Mouse (Mus musculus): Measurements from ENCODE around the gene Trpc2. TPM values are rescaled to one million over a fixed set of nuclear protein-coding genes. Genes with fewer than 3 reads are reported as not detected.

Trpc2 gene
- 0.06 TPM in 1 of 2 replicates, not detected in the other for polyA plus RNA-seq (2012; rRNA removed)

GRCm38 (mm10) chr7:102082816-102083215 lies at the start of gene Trpc2:
Trpc2 (plus strand) TSS chr7:102083116.

GRCm38 (mm10) chr7:102065046-102065891 lies 17.6 kb upstream of the Trpc2 start, which contains the start of the genes Rnf121, Xndc1 and Xntrpc:
Rnf121 (minus strand) TSS chr7:102065469.
Xndc1 (plus strand) TSS chr7:102065511.
Xntrpc (plus strand) TSS chr7:102065713.

DNA sequence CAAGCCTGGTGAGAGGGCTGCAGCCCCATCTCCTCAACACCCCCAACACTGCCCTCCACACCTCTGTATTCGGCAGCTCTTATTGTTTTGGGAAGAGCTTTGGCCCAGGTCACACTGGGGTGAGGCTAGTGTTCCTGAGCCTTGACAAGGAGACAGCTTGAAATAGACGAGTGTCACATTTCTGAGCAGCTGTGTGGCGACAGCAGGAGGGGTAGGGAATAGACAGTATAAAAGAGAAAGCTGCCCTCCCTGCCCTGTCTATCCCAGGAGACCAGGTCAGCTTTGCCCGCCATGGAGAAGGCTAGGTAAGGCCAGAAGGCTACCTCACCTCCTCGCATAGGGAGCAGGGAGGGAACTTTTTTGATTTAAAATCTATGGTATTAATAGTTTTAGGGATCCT lies 18.6 kb downstream of the Trpc2 start, which contains the start of gene Art1:
Art1 (plus strand) TSS at position 257 of the 400 bp plus-strand sequence.

GRCm38 (mm10) chr7:102109171-102109570 lies 26.3 kb downstream of the Trpc2 start, which contains the start of gene Art5:
Art5 (minus strand) TSS chr7:102109489.

DNA sequence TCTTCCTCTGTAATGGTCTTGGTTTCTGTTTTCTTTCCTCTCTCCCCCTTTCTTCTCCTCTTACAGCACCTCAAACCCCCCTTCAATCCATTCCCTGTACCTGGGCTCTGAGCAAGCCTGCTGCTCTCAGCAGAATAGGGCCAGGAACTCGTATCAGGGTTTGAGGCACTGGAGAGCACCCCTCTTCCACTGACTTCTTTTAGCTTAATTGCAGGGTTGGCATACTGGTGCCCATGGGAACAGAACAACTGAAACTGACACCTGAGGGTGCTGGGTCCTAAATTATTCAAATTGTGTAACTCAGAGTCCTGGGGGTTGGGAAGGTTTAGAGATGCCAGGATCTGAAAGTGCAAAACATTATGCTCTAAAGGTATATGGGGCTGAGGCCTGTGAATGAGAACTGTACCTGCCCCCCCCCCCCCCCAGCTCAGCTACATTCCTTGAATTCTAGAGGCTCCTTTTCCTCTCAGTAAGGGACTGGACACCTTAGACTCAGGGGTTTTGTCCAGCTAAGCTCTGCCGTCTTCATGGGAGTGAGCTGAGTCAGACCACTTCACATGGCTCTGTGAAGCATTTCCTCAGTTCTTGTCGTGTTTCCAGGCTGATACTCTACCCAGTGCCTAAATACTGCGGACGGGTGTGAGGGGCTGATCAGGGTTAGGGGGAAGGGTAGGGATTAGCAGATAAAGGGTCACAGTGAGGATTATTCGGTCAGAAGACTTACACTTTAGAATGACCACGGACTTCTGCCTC lies 33.8 kb downstream of the Trpc2 start, which contains the start of gene Chrna10:
Chrna10 (minus strand) TSS at position 250 of the 753 bp plus-strand sequence.

Other genes with a start within 250 kb of the Trpc2 start
- gene Inppl1, start 244.9 kb upstream of the Trpc2 start, polyA plus RNA-seq (2012; rRNA removed), result 4.6 TPM in 2 replicates
- gene Folr2, start 225.9 kb upstream of the Trpc2 start, polyA plus RNA-seq (2012; rRNA removed), result 7.9 and 8.4 TPM in 2 replicates
- gene Anapc15, start 219.4 kb upstream of the Trpc2 start, polyA plus RNA-seq (2012; rRNA removed), result 59.8 and 64.5 TPM in 2 replicates
- 0.18 and 0.37 TPM in 2 replicates for gene Folr1, start 212.3 kb upstream of the Trpc2 start, polyA plus RNA-seq (2012; rRNA removed)
- gene Lamtor1, start 177.2 kb upstream of the Trpc2 start, polyA plus RNA-seq (2012; rRNA removed), result 58.7 and 64.3 TPM in 2 replicates
- gene Tomt, start 176.8 kb upstream of the Trpc2 start, polyA plus RNA-seq (2012; rRNA removed), result 0.11 and 0.12 TPM in 2 replicates
- 1.1 and 1.4 TPM in 2 replicates for gene Lrrc51, start 149.2 kb upstream of the Trpc2 start, polyA plus RNA-seq (2012; rRNA removed)
- gene Numa1, start 149.0 kb upstream of the Trpc2 start, polyA plus RNA-seq (2012; rRNA removed), result 23.8 and 28.1 TPM in 2 replicates
- gene Il18bp, start 64.4 kb upstream of the Trpc2 start, polyA plus RNA-seq (2012; rRNA removed), result 9.0 and 12.3 TPM in 2 replicates
- gene Rnf121, start 17.6 kb upstream of the Trpc2 start, polyA plus RNA-seq (2012; rRNA removed), result 17.6 and 17.7 TPM in 2 replicates
- gene Xndc1, start 17.6 kb upstream of the Trpc2 start, polyA plus RNA-seq (2012; rRNA removed), result 15.5 and 16.8 TPM in 2 replicates
- 0.98 and 1.3 TPM in 2 replicates for gene Xntrpc, start 17.4 kb upstream of the Trpc2 start, polyA plus RNA-seq (2012; rRNA removed)
- gene Art1, start 18.6 kb downstream of the Trpc2 start, polyA plus RNA-seq (2012; rRNA removed), result 0.03 and 0.41 TPM in 2 replicates
- 0.09 and 0.16 TPM in 2 replicates for gene Art5, start 26.4 kb downstream of the Trpc2 start, polyA plus RNA-seq (2012; rRNA removed)
- gene Chrna10, start 33.7 kb downstream of the Trpc2 start, polyA plus RNA-seq (2012; rRNA removed), result 0.01 TPM in 1 of 2 replicates, not detected in the other
- 8.2 and 10.7 TPM in 2 replicates for gene Nup98, start 127.1 kb downstream of the Trpc2 start, polyA plus RNA-seq (2012; rRNA removed)
- 13.1 and 14.6 TPM in 2 replicates for gene Pgap2, start 127.1 kb downstream of the Trpc2 start, polyA plus RNA-seq (2012; rRNA removed)
- 22.4 and 34.0 TPM in 2 replicates for gene Rhog, start 172.9 kb downstream of the Trpc2 start, polyA plus RNA-seq (2012; rRNA removed)
- gene Stim1, start 184.7 kb downstream of the Trpc2 start, polyA plus RNA-seq (2012; rRNA removed), result 7.8 and 7.9 TPM in 2 replicates